In genomic region chr4:63217513-63217912, GRCm38 (mm10) we compare ENCODE assay signal across 18 mouse cellular contexts. TPM values are rescaled to one million over a fixed set of nuclear protein-coding genes. Genes with fewer than 3 reads are reported as not detected.
DNase-seq lines count a peak whose midpoint lies in the region; ATAC-seq lines count a peak whose summit lies in the region.
"Had no signal": no experiment of that assay in that cellular context is flagged by ENCODE, and none has a peak within 500 bp of the region (broad histone marks: within the 10 kb centered on the region; RNA-seq: fewer than 3 reads in every experiment).

No protein-coding gene starts in this region.

- WGBS in heart, embryonic 14.5 days: 82% methylated on average over 6 of the region's 6 CpGs
- 85% methylated on average over 6 of the region's 6 CpGs for WGBS in neural tube, embryonic 12.5 days
- WGBS in limb, embryonic 13.5 days: 85% methylated on average over 6 of the region's 6 CpGs

- H3K27ac ChIP-seq in heart, embryonic 14.5 days (replicated peaks in 1 of 2; ENCODE audit: control insufficient read depth in 1 of 2, insufficient read depth in 1 of 2, low read depth in 2 of 2, low read length in 2 of 2): no peak overlapping the region
- H3K27ac ChIP-seq in neural tube, embryonic 12.5 days: no peak overlapping the region
- peak overlapping the region; percentile 87; the same call in 1 of the 2 replicates for H3K27ac ChIP-seq in limb, embryonic 13.5 days
- H3K27ac ChIP-seq: liver, embryonic 14.5 days; midbrain, embryonic 10.5 days had no signal

- H3K36me3 ChIP-seq in heart, embryonic 14.5 days (ENCODE audit: control insufficient read depth, insufficient read depth, low read length): no peaks in the 10 kb centered on the region
- no peaks in the 10 kb centered on the region for H3K36me3 ChIP-seq in neural tube, embryonic 12.5 days
- H3K36me3 ChIP-seq in limb, embryonic 13.5 days: peaks cover 34% of the 10 kb centered on the region

- no peak overlapping the region for H3K4me3 ChIP-seq in heart, embryonic 14.5 days (ENCODE audit: control insufficient read depth in 1 of 2, insufficient read depth in 1 of 2, low read depth in 1 of 2, low read length in 2 of 2)
- H3K4me3 ChIP-seq in neural tube, embryonic 12.5 days: no peak overlapping the region
- peak overlapping the region; percentile 93 for H3K4me3 ChIP-seq in limb, embryonic 13.5 days

- no peaks in the 10 kb centered on the region for H3K9me3 ChIP-seq in heart, embryonic 14.5 days (ENCODE audit: control insufficient read depth, low read length)
- H3K9me3 ChIP-seq in neural tube, embryonic 12.5 days: no peaks in the 10 kb centered on the region
- no peaks in the 10 kb centered on the region for H3K9me3 ChIP-seq in limb, embryonic 13.5 days
- H3K9me3 ChIP-seq: midbrain, embryonic 10.5 days had no signal

- H3K27me3 ChIP-seq in heart, embryonic 14.5 days (ENCODE audit: control insufficient read depth, insufficient read depth, low read length): peaks cover 28% of the 10 kb centered on the region
- peaks cover 34% of the 10 kb centered on the region for H3K27me3 ChIP-seq in neural tube, embryonic 12.5 days (replicated peaks)
- peaks cover 1% of the 10 kb centered on the region; the same call in 1 of the 2 replicates for H3K27me3 ChIP-seq in limb, embryonic 13.5 days

- DNase-seq in heart, adult 9 months (ENCODE audit: low spot score in 2 of 2): no peak
- DNase-seq in neural tube, embryonic 10.5 days (ENCODE audit: extremely low spot score, low spot score): no peak
- DNase-seq in frontal cortex, postnatal 14 days (ENCODE audit: low spot score in 2 of 2): no peak
- DNase-seq: adrenal gland, postnatal 36 days; cerebellum, postnatal 36 days; heart, postnatal 10 days; kidney, postnatal 10 days; right cerebral cortex, postnatal 25 days had no signal

- peak overlapping the region; percentile 100; the same call in 1 of the 2 replicates for H3K4me2 ChIP-seq in heart, embryonic 14.5 days (ENCODE audit: low read length)
- peak overlapping the region; percentile 100; the same call in 1 of the 2 replicates for H3K4me2 ChIP-seq in neural tube, embryonic 12.5 days (replicated peaks)
- peak overlapping the region; percentile 97 for H3K4me2 ChIP-seq in limb, embryonic 13.5 days (replicated peaks)

- H3K9ac ChIP-seq in heart, embryonic 14.5 days (ENCODE audit: low read length): no peak overlapping the region
- no peak overlapping the region for H3K9ac ChIP-seq in neural tube, embryonic 12.5 days
- peak overlapping the region; percentile 96 for H3K9ac ChIP-seq in limb, embryonic 13.5 days
- H3K9ac ChIP-seq: liver, embryonic 14.5 days had no signal

- ATAC-seq in heart, embryonic 14.5 days (ENCODE audit: insufficient number of reproducible peaks, insufficient read depth, low FRiP score, low read depth): no peak
- ATAC-seq in neural tube, embryonic 12.5 days (ENCODE audit: low FRiP score, low read depth): no peak
- no peak for ATAC-seq in limb, embryonic 13.5 days (ENCODE audit: low FRiP score, low read depth)
- no peak for ATAC-seq in megakaryocyte progenitor cell, adult 5-6 weeks (replicated peaks; ENCODE audit: poor library complexity)
- ATAC-seq in cerebellum, adult (ENCODE audit: insufficient number of reproducible peaks, low FRiP score, low TSS enrichment): no peak

- H3K4me1 ChIP-seq in heart, embryonic 14.5 days (ENCODE audit: control insufficient read depth in 2 of 2, insufficient read depth in 2 of 2, low read length in 2 of 2): peaks cover 15 to 33% of the 10 kb centered on the region in 2 experiments; a peak in 3 of 4 replicates
- H3K4me1 ChIP-seq in neural tube, embryonic 12.5 days: peaks cover 26% of the 10 kb centered on the region
- peaks cover 74% of the 10 kb centered on the region for H3K4me1 ChIP-seq in limb, embryonic 13.5 days

RNA-seq across cellular contexts. Expression of gene Col27a1, which starts 3.7 kb away (rescaled TPM):
- 3.0 and 4.2 TPM in 2 replicates for polyA plus RNA-seq in heart, embryonic 14.5 days (2014; fragmentation: Nextera tagmentation; extraction: Ambion mirVana)
- 4.6 and 5.4 TPM in 2 replicates for polyA plus RNA-seq in neural tube, embryonic 12.5 days (2016; fragmentation: Nextera tagmentation; extraction: Ambion mirVana)
- polyA plus RNA-seq in limb, embryonic 13.5 days (2015; fragmentation: Nextera tagmentation; extraction: Ambion mirVana): 32.1 and 32.3 TPM in 2 replicates
- 0.07 and 0.15 TPM in 2 replicates for total RNA-seq in megakaryocyte progenitor cell, adult 5-6 weeks (2015)
- 0.10 and 0.29 TPM in 2 replicates for total RNA-seq in megakaryocyte progenitor cell, adult 5-6 weeks (2017)
- total RNA-seq: MEL had no signal

RNA-seq across cellular contexts. Expression of gene Kif12, which starts 45.6 kb away (rescaled TPM):
- 0.11 and 0.23 TPM in 2 replicates for polyA plus RNA-seq in heart, embryonic 14.5 days (2014; fragmentation: Nextera tagmentation; extraction: Ambion mirVana)
- not detected in 2 replicates for polyA plus RNA-seq in neural tube, embryonic 12.5 days (2016; fragmentation: Nextera tagmentation; extraction: Ambion mirVana)
- 0.10 and 0.13 TPM in 2 replicates for polyA plus RNA-seq in limb, embryonic 13.5 days (2015; fragmentation: Nextera tagmentation; extraction: Ambion mirVana)
- not detected in 2 replicates for total RNA-seq in megakaryocyte progenitor cell, adult 5-6 weeks (2015)
- not detected in 2 replicates for total RNA-seq in megakaryocyte progenitor cell, adult 5-6 weeks (2017)
- total RNA-seq: adrenal gland, postnatal 36 days; gastrocnemius, postnatal 25 days; heart, postnatal 10 days; left cerebral cortex, postnatal 10 days; MEL had no signal
- polyA plus RNA-seq: midbrain, embryonic 10.5 days had no signal
